Mouse (Mus musculus) inflammation-experienced regulatory T-cells, adult 6 months (primary cell): ENCODE measurements around the gene Prr36. TPM values are rescaled to one million over a fixed set of nuclear protein-coding genes. Genes with fewer than 3 reads are reported as not detected.
A peak's percentile ranks its signal among the peaks of the same experiment; 100 is the strongest.

Source experiments
- ATAC-seq: one replicate; pipeline ENCODE4 v1.8.0; 2017
- polyA plus RNA-seq, 3 experiments: library from polyadenylated mRNA; unstranded; fragments of 100-300 nt; shearing (Covaris generic); gene quantifications; one replicate each; pipeline ENCODE4 v1.2.1; 2017

Prr36 gene
- polyA plus RNA-seq, 3 experiments from 2014 or later = 0.30 to 0.57 (median 0.50) TPM

- ATAC-seq = no peak
These were observed 15.9 kb downstream of the Prr36 start for GRCm38 (mm10) chr8:4201321-4201720.

- no peak for ATAC-seq
These were observed 23.7 kb downstream of the Prr36 start for GRCm38 (mm10) chr8:4193588-4193894.

DNA sequence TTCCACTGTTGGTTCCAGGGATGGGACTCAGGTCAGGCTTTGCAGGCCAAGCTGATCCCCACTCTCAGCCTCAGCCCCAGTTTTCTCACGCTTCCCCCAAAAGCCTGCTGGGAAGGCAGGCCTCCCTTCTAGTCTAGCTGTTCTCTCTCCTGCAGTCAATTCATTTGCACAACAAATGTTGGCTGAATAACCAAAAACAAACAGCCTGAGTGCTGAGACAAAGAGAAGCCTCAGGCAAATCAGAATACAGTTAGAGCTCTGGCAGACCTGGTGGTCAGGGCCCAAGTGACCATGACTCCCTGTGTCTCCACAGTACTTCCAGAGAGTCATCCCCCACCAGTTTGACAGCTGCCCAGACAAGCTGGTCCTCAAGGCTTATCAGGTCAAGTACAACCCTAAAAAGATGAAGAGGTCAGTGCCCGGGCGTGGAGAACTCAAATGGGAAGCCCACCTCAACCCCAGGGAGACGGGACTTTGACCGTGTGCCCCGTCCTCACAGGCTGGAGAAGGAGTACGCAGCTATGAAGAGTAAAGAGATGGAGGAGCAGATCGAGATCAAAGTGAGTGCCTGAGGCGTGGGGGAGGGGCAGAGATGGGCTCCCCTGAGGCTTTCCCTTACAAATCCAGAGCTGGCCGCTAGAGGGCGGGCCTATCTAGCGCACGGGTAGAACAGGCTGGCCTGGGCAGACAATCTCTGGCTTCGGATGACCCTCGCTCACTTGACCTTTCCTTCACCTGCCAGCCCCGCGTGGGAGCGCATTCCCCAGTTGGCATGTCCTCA, 24.3 kb downstream of the Prr36 start:
- ATAC-seq = peak; percentile 91

DNA sequence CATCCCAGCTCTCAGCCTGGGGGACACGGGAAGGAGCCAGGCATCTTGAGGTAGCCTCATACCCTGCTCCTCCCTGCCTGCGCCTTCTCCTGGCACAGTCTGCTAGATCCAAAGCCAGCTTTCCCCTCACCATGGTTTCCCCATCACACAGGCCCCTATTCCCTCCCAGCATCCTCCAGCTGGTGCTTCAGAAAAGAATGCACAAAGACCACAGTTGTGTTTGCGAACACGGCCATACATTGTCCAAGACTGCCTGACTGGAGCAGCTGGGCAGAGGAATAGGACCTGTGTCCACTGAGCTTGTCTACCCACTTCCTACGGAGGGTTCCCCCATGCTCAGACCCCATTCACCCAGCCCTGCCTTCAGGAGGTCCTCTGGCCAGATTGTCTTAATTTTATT, 25.0 kb downstream of the Prr36 start:
- no peak for ATAC-seq

- ATAC-seq = no peak
These were observed 28.1 kb downstream of the Prr36 start for GRCm38 (mm10) chr8:4189031-4189722.

DNA sequence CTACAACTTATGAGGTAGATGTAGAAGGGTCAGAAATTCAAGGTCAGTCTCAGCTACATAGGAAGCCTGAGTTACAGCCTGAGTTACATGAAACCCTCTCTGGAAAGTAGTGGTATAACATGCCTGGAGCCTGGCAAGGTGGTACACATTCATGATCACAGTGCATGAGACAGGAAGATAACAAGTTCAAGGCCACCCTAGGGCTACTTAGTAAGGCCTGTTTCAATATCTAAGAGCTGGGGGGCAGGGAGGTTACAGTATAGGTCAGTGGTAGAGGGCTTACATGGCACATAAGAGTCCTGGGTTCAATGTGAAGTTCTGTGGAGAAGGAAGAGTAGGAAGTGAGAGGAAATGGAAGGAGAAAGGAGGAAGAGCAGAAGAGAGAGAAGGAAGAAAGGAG, 28.7 kb downstream of the Prr36 start:
- ATAC-seq = no peak

DNA sequence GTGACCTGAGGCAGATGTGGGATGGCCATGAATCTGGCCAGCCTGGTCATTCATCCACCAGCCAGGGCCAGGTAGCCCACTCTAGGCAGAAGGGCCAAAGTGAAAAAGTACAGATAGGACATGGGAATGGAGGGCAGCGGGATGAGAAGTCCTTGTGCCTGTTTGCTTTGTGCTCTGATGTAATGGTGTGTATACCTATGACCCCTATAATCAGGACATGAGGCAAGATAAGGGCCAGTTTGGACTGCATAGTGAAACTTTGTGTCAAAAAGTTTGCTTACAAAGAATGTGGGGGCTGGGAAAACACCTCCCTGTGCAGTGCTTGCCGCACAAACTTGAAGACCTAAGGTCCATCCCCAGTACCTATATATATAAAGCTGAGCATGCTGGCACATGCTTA, 31.1 kb downstream of the Prr36 start:
- no peak for ATAC-seq

GRCm38 (mm10) chr8:4183409-4183808, 33.9 kb downstream of the Prr36 start:
- ATAC-seq = no peak

DNA sequence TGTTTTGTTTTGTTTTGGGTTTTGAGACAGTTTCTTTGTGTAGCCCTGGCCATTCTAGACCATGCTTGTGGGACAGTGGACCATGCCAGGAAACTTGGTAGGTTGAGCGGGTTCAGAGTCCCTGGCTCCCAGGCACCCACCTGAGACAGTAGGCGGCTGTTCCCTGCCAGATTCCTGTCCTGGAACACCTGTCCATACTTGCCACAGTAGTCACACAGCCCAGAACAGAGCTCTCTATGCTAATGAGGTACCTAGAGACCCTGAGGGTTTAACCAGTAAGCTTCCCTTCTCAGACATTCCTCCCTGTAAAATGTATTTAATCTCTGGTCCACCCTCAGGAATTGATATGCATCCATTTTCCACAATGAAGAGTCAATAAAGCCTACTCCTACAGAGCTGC, 43.2 kb downstream of the Prr36 start:
- ATAC-seq = no peak

GRCm38 (mm10) chr8:4172486-4172885, 44.8 kb downstream of the Prr36 start:
- no peak for ATAC-seq

DNA sequence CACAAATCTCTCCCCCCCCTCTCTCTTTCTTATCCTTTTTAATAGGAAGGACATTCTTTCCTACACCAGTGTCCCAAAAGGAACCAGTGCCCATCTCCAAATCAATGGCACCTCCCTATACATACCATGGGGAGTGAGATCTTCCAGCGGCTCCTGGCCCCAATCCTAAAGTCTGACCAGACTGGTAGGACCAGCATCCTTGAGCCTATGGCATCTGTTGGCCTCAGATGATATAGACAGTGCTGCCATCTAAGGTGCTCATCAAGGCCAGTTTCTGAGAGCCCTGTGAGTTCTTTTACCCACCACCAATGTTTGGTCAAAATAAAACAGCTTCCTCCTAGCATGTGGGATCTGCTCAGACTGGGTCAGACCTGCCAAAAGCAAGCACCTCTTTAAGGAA, 49.3 kb downstream of the Prr36 start:
- ATAC-seq = no peak

- ATAC-seq = no peak
These were observed 50.3 kb downstream of the Prr36 start for GRCm38 (mm10) chr8:4166881-4167525.

DNA sequence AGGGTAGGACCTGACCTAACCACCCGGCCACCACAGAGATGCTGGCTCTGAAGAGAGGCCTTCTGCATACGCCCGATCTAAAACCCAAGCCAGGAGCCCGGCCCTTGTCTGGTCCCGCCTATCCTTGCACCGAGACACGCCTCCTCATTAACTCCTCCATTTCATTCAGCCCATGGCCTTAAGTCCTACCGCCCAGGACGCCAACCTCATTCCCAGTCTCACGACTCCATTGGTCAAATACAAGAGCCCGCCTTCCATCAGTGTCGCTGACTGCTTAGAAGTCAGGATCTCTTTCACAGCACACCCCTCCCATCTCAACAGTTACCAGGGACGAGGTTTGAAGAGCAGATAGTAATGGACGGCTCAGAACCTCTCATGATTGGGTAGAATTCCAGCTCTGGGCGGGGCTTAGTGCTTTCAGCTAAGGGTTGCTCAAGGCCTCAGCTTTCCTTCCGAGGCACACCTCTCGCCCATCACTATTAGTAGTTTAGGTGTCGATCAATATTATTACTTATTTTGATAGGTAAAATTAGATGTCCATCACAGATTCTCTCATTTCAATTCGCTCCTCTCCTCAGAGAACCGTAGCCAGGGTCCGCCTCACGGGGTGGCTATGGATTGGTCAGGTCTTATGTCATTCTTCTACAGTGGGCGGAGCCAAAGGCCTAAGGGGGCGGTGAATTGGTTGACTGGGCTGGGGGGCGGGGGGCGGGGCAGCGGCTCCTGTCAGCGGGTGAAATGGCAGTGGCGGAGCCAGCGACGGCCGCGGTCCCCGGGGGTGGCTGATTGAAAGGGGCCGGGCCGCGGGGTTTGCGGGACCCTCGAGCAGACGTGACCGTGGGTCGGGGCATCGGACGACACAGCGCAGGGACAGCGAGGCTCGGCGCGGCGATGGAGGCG, 51.2 kb downstream of the Prr36 start, which contains the start of gene Evi5l:
Gene Evi5l (plus strand): TSS at position 716 of the 900 bp plus-strand sequence.
- peak; percentile 90 for ATAC-seq

- no peak for ATAC-seq
These were observed 51.9 kb downstream of the Prr36 start for GRCm38 (mm10) chr8:4165176-4165851.

DNA sequence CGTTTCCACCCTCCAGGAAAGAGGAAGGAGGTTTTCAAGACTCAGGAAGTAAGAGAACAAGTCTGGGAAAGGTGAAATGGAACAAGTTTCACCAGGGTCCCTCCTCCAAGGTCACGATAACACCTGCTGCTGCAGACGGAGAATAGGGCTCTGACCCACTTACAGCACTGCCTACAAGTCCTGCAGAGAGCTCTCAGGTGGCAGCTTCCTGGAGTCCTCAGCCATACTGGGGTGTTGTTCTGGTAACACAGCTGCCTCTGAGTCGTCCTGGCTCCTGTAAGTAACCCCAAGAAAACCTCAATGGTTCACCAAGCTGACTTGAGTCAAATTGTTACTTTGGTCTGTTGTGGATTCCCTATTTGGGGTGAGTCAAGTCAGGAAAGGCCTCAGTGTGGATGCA, 54.5 kb downstream of the Prr36 start:
- ATAC-seq = no peak

Other genes with a start within 250 kb of the Prr36 start
- gene Cd209f, start 111.6 kb downstream of the Prr36 start, polyA plus RNA-seq = not detected
- under 1 TPM in 1 of 3 experiments, not detected in 2; 0.12 TPM for gene Cd209g, start 83.4 kb downstream of the Prr36 start, polyA plus RNA-seq
- gene Evi5l, start 50.9 kb downstream of the Prr36 start, polyA plus RNA-seq = 1 to 10 TPM; 3.9 to 6.0 (median 5.7) TPM
- gene Lrrc8e, start 9.4 kb upstream of the Prr36 start, polyA plus RNA-seq = under 1 TPM in 1 of 3 experiments, not detected in 2; 0.90 TPM
- gene Map2k7, start 21.3 kb upstream of the Prr36 start, polyA plus RNA-seq = 10 to 100 TPM; 17.2 to 33.1 (median 20.0) TPM
- gene Gm49320, start 21.4 kb upstream of the Prr36 start, polyA plus RNA-seq = under 1 TPM in 1 of 3 experiments, not detected in 2; 0.35 TPM
- gene Tgfbr3l, start 30.8 kb upstream of the Prr36 start, polyA plus RNA-seq = 1 to 10 TPM; 1.9 to 8.2 (median 5.2) TPM
- 10 to 100 TPM in 2 of 3 experiments, 1 to 10 TPM in 1; 9.1 to 16.0 (median 15.9) TPM for gene Snapc2, start 35.6 kb upstream of the Prr36 start, polyA plus RNA-seq
- gene Ctxn1, start 41.8 kb upstream of the Prr36 start, polyA plus RNA-seq = under 1 TPM in 2 of 3 experiments, not detected in 1; 0.74 to 0.89 TPM
- gene Timm44, start 58.5 kb upstream of the Prr36 start, polyA plus RNA-seq = 10 to 100 TPM; 69.8 to 91.0 (median 81.9) TPM
- 10 to 100 TPM in 2 of 3 experiments, 1 to 10 TPM in 1; 7.7 to 12.9 (median 11.6) TPM for gene Ccl25, start 107.8 kb upstream of the Prr36 start, polyA plus RNA-seq
- gene Elavl1, start 108.0 kb upstream of the Prr36 start, polyA plus RNA-seq = 10 to 100 TPM; 31.0 to 37.8 (median 34.3) TPM